Mouse (Mus musculus): Measurements from ENCODE around the gene Plekhm1.

Plekhm1 gene

DNA sequence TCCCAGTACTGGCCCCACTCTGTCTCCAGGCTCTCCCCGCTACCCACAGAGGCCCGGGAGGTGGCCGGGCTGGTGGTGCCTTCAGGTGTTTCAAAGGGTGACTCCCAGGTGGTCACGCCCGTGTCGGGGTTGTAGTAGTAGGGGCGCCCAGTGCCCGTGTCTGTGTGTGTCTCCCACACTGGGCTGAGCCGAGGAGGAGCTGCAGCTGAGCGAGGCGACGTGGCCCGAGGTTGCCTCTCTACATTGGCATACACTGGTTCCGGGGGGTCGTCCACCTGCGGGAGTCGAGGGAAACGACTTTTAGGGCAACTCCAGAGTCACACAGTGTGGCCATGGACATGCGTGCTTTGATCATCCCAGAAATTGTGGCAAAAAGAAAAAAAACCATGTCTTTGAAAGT lies 72.4 kb downstream of the Plekhm1 start:
- DNase-seq (ENCODE audit: low read depth, low spot score): no peak

GRCm38 (mm10) chr11:103339414-103340119 lies 72.9 kb downstream of the Plekhm1 start:
- DNase-seq (ENCODE audit: low read depth, low spot score): peak; percentile 81

DNA sequence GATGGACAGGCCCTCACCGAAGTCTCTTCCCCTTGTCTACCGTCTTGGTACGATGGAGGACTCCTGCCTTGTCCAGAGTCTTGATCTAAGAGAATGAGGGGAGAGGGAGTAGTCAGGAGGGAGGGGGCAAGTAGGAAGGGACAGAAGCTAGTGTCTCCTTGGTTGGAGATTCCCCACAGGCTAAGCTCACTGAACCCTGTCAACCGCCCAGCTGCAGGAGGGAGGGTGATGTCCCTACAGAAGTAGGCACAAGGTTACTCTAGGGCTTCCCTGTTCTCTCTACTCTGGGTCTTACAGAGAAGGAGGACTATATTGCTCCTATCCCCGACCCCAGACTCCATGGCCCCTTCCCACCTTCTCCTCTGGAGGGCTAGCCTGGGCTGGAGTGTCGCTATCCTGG lies 73.8 kb downstream of the Plekhm1 start:
- DNase-seq (ENCODE audit: low read depth, low spot score): no peak

GRCm38 (mm10) chr11:103338119-103338518 lies 74.4 kb downstream of the Plekhm1 start:
- DNase-seq (ENCODE audit: low read depth, low spot score): no peak

GRCm38 (mm10) chr11:103337180-103337579 lies 75.3 kb downstream of the Plekhm1 start:
- DNase-seq (ENCODE audit: low read depth, low spot score): no peak

- DNase-seq (ENCODE audit: low read depth, low spot score): no peak
Measured at GRCm38 (mm10) chr11:103335561-103335960, 76.9 kb downstream of the Plekhm1 start.

GRCm38 (mm10) chr11:103334925-103335324 lies 77.6 kb downstream of the Plekhm1 start:
- no peak for DNase-seq (ENCODE audit: low read depth, low spot score)

GRCm38 (mm10) chr11:103333719-103334398 lies 78.6 kb downstream of the Plekhm1 start:
- peak; percentile 85 for DNase-seq (ENCODE audit: low read depth, low spot score)

- DNase-seq (ENCODE audit: low read depth, low spot score): peak; percentile 62
Measured at GRCm38 (mm10) chr11:103332890-103333651, 79.4 kb downstream of the Plekhm1 start.

GRCm38 (mm10) chr11:103332186-103332889 lies 80.1 kb downstream of the Plekhm1 start:
- DNase-seq (ENCODE audit: low read depth, low spot score): peak; percentile 96

DNA sequence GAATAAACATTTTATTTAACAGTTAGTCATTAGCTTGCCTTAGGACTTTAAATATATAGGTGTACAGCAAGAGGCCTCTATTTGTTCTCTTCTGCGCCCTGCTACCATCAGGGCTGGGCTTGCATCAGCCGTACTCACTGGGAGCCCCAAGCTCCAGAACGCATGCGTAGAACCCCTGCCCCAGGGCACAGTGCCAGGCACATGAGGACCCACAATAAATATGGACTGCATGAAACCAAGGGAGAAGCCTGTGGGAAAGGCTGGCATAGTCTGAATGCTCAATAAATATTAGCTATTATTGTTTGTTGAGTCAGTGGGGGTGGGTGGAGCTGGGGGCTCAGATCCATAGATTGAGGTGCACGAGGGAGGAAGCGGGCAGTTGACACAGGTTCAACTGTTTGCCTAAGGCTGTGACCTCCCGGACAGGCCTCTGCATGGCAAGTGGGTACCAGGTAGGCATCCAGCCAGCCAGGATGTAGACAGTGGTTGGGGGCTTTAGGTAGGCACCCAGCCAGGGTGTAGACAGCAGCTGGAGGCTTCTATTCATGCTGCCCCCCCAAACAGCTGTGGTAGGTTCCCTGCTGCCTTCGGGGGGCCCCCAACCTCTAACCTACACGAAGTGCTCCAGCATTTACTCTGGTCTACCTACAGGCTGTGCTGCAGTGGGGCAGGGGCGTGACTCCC lies 80.8 kb downstream of the Plekhm1 start:
- no peak for DNase-seq (ENCODE audit: low read depth, low spot score)

- peak; percentile 86 for DNase-seq (ENCODE audit: low read depth, low spot score)
Measured at GRCm38 (mm10) chr11:103330651-103331319, 81.7 kb downstream of the Plekhm1 start.

GRCm38 (mm10) chr11:103326950-103327349 lies 85.5 kb downstream of the Plekhm1 start:
- DNase-seq (ENCODE audit: low read depth, low spot score): peak; percentile 83

DNA sequence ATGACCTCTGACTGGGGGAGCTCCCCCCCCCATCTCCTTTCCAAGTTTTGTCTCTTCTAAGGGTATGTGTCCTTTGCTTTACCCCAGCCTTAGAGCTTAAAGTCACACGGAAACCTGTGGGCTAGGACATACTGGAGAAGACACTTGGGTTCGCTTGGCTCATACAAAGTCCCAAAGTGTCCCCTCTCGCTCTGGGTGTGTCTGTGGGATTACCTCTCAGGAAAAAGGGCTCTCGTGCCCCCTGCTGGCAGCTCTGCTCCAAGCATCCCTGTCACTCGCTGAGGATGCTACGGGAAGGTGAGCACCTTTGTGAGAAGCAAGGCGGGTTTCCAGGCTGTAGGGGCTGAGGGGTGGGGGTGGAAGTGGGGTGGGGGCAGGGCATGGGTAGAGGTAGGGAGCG lies 87.3 kb downstream of the Plekhm1 start:
- DNase-seq (ENCODE audit: low read depth, low spot score): peak; percentile 81

- no peak for DNase-seq (ENCODE audit: low read depth, low spot score)
Measured at GRCm38 (mm10) chr11:103324723-103325122, 87.8 kb downstream of the Plekhm1 start.

DNA sequence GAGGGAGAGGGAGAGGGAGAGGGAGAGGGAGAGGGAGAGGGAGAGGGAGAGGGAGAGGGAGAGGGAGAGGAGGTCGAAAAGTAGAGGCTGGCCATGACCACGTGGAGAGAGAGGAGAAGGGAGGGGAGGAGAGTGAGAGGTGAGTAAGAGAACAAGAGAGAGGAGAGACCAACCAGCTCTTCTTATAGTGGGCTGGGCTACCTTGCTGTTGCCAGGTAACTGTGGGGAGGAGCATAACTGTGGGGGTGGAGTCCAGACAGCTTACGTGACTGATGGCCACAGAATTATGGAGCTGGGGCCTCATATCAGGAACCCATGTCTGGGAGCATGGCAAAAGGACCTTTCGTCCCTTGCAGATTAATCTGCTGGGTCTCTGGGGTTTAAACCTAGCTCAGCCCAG lies 89.7 kb downstream of the Plekhm1 start:
- DNase-seq (ENCODE audit: low read depth, low spot score): peak; percentile 62

- no peak for DNase-seq (ENCODE audit: low read depth, low spot score)
Measured at GRCm38 (mm10) chr11:103320646-103321045, 91.8 kb downstream of the Plekhm1 start.

DNA sequence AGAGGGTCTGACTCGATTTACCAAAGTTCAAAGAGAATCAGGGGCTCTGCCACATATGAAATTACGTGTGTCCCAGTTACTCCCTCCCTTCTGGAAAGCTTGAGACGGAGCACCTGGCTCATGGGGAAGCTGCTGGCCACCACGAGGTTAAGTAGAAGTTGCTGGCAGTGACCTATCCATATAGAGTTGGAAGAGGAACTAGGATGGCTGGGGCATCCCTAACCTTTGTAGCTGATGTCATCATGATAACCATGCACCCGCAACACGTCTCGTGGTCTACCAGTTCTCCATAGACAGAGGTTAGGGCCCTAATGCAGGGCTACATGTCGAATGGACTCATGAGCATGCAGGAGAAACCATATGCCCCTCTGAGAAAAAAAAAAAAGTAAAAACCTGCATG lies 92.3 kb downstream of the Plekhm1 start:
- no peak for DNase-seq (ENCODE audit: low read depth, low spot score)

DNA sequence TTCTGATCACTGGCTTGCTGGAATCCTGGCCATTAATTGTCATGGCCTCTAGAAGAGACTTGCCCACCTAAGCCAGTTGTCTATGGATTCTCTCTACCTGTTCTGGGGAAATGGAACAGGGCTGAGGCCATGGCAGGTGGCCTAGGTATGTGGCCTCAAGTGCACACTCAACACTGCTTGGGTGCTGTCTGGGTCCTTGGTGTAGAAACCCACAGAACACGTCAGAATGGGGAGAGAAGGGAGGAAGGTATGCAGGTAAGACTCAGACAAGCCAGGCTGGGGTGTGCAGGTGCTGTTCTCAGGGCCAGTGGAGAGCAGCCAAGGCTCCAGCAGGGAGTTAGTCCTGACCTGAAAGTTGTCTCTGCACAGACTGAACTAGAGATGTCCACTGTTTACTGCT lies 94.4 kb downstream of the Plekhm1 start:
- no peak for DNase-seq (ENCODE audit: low read depth, low spot score)

- DNase-seq (ENCODE audit: low read depth, low spot score): no peak
Measured at GRCm38 (mm10) chr11:103315379-103315778, 97.1 kb downstream of the Plekhm1 start.

Measured in R1 (cell line).